17 mouse cellular contexts compared by ENCODE assay signal in genomic region chr9:56097584-56098298, GRCm38 (mm10). TPM values are rescaled to one million over a fixed set of nuclear protein-coding genes. Genes with fewer than 3 reads are reported as not detected.
DNase-seq lines count a peak whose midpoint lies in the region; ATAC-seq and TF ChIP-seq lines count a peak whose summit lies in the region.
"Had no signal": no experiment of that assay in that cellular context is flagged by ENCODE, and none has a peak within 500 bp of the region (broad histone marks: within the 10 kb centered on the region; RNA-seq: fewer than 3 reads in every experiment).

No protein-coding gene starts in this region.

- H3K4me3 ChIP-seq in CH12.LX (replicated peaks in 1 of 3; ENCODE audit: low read depth in 2 of 3, low read length in 2 of 3, poor library complexity in 1 of 3), result no peak overlapping the region
- no peak overlapping the region for H3K4me3 ChIP-seq in small intestine, adult 2 months (ENCODE audit: low read depth, low read length)
- no peak overlapping the region for H3K4me3 ChIP-seq in forebrain, embryonic 14.5 days (ENCODE audit: low read depth, low read length)
- H3K4me3 ChIP-seq: forebrain, embryonic 12.5 days; intestine, embryonic 15.5 days; layer of hippocampus, adult 2 months; midbrain, embryonic 10.5 days had no signal

- TF ChIP-seq RAD21 in CH12.LX (IDR thresholded peaks at IDR 0.05; ENCODE audit: low read depth, low read length), result no peak

- H3K9ac ChIP-seq in CH12.LX (ENCODE audit: insufficient read depth, low read depth), result no peak overlapping the region
- H3K9ac ChIP-seq in forebrain, embryonic 14.5 days (ENCODE audit: low read length), result no peak overlapping the region
- H3K9ac ChIP-seq: forebrain, embryonic 12.5 days; intestine, embryonic 15.5 days had no signal

- H3K9me3 ChIP-seq in CH12.LX (replicated peaks; ENCODE audit: low read length), result peaks cover 3% of the 10 kb centered on the region
- no peaks in the 10 kb centered on the region for H3K9me3 ChIP-seq in forebrain, embryonic 14.5 days (replicated peaks; ENCODE audit: control insufficient read depth, low read length)
- H3K9me3 ChIP-seq: forebrain, embryonic 12.5 days; G1E; intestine, embryonic 15.5 days; midbrain, embryonic 10.5 days had no signal

- DNase-seq in B cell, adult 2 months, result peak; percentile 47 to 54
- DNase-seq in CH12.LX (ENCODE audit: extremely low read depth), result peak; percentile 76
- peak; percentile 53 for DNase-seq in large intestine, adult 2 months (ENCODE audit: low read depth, low spot score)
- no peak for DNase-seq in thymus, postnatal 25 days
- DNase-seq in frontal cortex, postnatal 36 days (ENCODE audit: low spot score in 2 of 2), result no peak
- no peak for DNase-seq in forebrain, embryonic 14.5 days (ENCODE audit: low spot score)
- DNase-seq: cerebellum, adult 2 months; heart, postnatal 4 days; lung, adult 2 months; thymus, postnatal 36 days had no signal

- peak overlapping the region; percentile 6; the same call in 1 of the 2 replicates for H3K4me2 ChIP-seq in CH12.LX (ENCODE audit: insufficient read depth, low read depth, poor library complexity, severe bottlenecking)
- H3K4me2 ChIP-seq in forebrain, embryonic 14.5 days (ENCODE audit: low read length), result no peak overlapping the region
- H3K4me2 ChIP-seq: forebrain, embryonic 12.5 days; heart, embryonic 11.5 days; intestine, embryonic 15.5 days had no signal

- ATAC-seq in forebrain, embryonic 14.5 days, result no peak
- ATAC-seq: intestine, embryonic 15.5 days had no signal

- dilution Hi-C loops in CH12.LX (cut with MboI; ENCODE audit: extremely low pct_ligation_motif_present, extremely low pct_unique_long_range_greater_than_20kb, low sequenced_read_pairs), result no loop called here

- peaks cover 21 to 91% of the 10 kb centered on the region in 2 experiments for H3K4me1 ChIP-seq in CH12.LX (ENCODE audit: control insufficient read depth in 1 of 2, insufficient read depth in 2 of 2)
- H3K4me1 ChIP-seq in small intestine, adult 2 months (ENCODE audit: control insufficient read depth, insufficient read depth, insufficient read length, low read length), result peaks cover 5% of the 10 kb centered on the region; the same call in 1 of the 2 replicates
- H3K4me1 ChIP-seq in forebrain, embryonic 14.5 days (ENCODE audit: control insufficient read depth, insufficient read depth, low read length), result no peaks in the 10 kb centered on the region
- H3K4me1 ChIP-seq: forebrain, embryonic 12.5 days; intestine, embryonic 15.5 days; midbrain, embryonic 10.5 days had no signal

- 27% methylated on average over 4 of the region's 4 CpGs for WGBS in large intestine, adult 2 months
- WGBS in small intestine, adult 2 months, result 44% methylated on average over 4 of the region's 4 CpGs
- WGBS in forebrain, embryonic 14.5 days, result 88% methylated on average over 4 of the region's 4 CpGs

- H3K36me3 ChIP-seq in CH12.LX (replicated peaks in 1 of 2; ENCODE audit: control insufficient read depth in 1 of 2, insufficient read depth in 1 of 2, low read length in 1 of 2), result peaks cover 0 to 23% of the 10 kb centered on the region in 2 experiments
- no peaks in the 10 kb centered on the region for H3K36me3 ChIP-seq in small intestine, adult 2 months (ENCODE audit: control insufficient read depth, insufficient read depth, low read length)
- H3K36me3 ChIP-seq in forebrain, embryonic 14.5 days (ENCODE audit: control insufficient read depth, insufficient read depth, low read length), result no peaks in the 10 kb centered on the region
- H3K36me3 ChIP-seq: forebrain, embryonic 12.5 days; G1E; intestine, embryonic 15.5 days; midbrain, embryonic 10.5 days had no signal

- no peak for TF ChIP-seq CTCF in CH12.LX (conservative IDR thresholded peaks at IDR 0.05 in 1 of 2, IDR thresholded peaks at IDR 0.05 in 1 of 2; ENCODE audit: low read depth in 2 of 2, low read length in 2 of 2)
- TF ChIP-seq CTCF in small intestine, adult 2 months (IDR thresholded peaks at IDR 0.05; ENCODE audit: extremely low read depth, insufficient read length, insufficient replicate concordance, low read depth, low read length), result no peak

- no peak overlapping the region for H3K27ac ChIP-seq in CH12.LX (ENCODE audit: insufficient read depth, low read depth)
- peak overlapping the region; percentile 33; the same call in 1 of the 2 replicates for H3K27ac ChIP-seq in small intestine, adult 2 months (ENCODE audit: insufficient read depth, low read depth, low read length)
- H3K27ac ChIP-seq in forebrain, embryonic 14.5 days (ENCODE audit: low read depth, low read length), result no peak overlapping the region
- H3K27ac ChIP-seq: forebrain, embryonic 12.5 days; intestine, embryonic 15.5 days; layer of hippocampus, adult 2 months; midbrain, embryonic 10.5 days had no signal

- peak; percentile 80 for TF ChIP-seq EP300 in CH12.LX (IDR thresholded peaks at IDR 0.05; ENCODE audit: low read length)

- no peaks in the 10 kb centered on the region for H3K27me3 ChIP-seq in CH12.LX (replicated peaks)
- no peaks in the 10 kb centered on the region for H3K27me3 ChIP-seq in small intestine, adult 2 months (ENCODE audit: control insufficient read depth, insufficient read depth, low read length)
- no peaks in the 10 kb centered on the region for H3K27me3 ChIP-seq in forebrain, embryonic 14.5 days (replicated peaks; ENCODE audit: control insufficient read depth, insufficient read depth, low read length)
- H3K27me3 ChIP-seq: forebrain, embryonic 12.5 days; intestine, embryonic 15.5 days had no signal

- in situ Hi-C loops in CH12.LX (cut with MboI; ENCODE audit: low pct_ligation_motif_present, low pct_unique_long_range_greater_than_20kb, low sequenced_read_pairs), result no loop called here

- no peaks in the 10 kb centered on the region for H3K79me2 ChIP-seq in CH12.LX (replicated peaks; ENCODE audit: control insufficient read depth, extremely low read depth, insufficient read depth, poor library complexity, severe bottlenecking)

- TF ChIP-seq POLR2A in CH12.LX (IDR thresholded peaks at IDR 0.05; ENCODE audit: low read depth, low read length), result no peak
- TF ChIP-seq POLR2A in small intestine, adult 2 months (IDR thresholded peaks at IDR 0.05; ENCODE audit: low read depth, low read length), result no peak

TF ChIP-seq in CH12.LX, 34 proteins besides CTCF, POLR2A, EP300 and RAD21 (continues in another document):
- TF ChIP-seq ZKSCAN1 (IDR thresholded peaks at IDR 0.05; ENCODE audit: borderline replicate concordance, low read depth, low read length) (no peak), PAX5 (IDR thresholded peaks at IDR 0.05; ENCODE audit: low read length) (no peak), KAT2A (IDR thresholded peaks at IDR 0.05; ENCODE audit: insufficient replicate concordance, low read length) (0 out of 2 replicates have a peak, but pooled peaks have one; percentile 22), SMC3 (IDR thresholded peaks at IDR 0.05; ENCODE audit: low read depth, low read length) (no peak), UBTF (IDR thresholded peaks at IDR 0.05; ENCODE audit: low read depth, low read length) (no peak), MYC (IDR thresholded peaks at IDR 0.05; ENCODE audit: low read depth, low read length) (0 out of 2 replicates have a peak, but pooled peaks have one; percentile 18), TBP (conservative IDR thresholded peaks at IDR 0.05; ENCODE audit: low read depth, low read length) (no peak), POLR2AphosphoS2 (IDR thresholded peaks at IDR 0.05; ENCODE audit: low read depth, low read length) (no peak), MAFK (IDR thresholded peaks at IDR 0.05; ENCODE audit: insufficient replicate concordance, low read length) (peak; percentile 67; the same call in 1 of the 2 replicates), USF1 (IDR thresholded peaks at IDR 0.05; ENCODE audit: low read depth, low read length) (no peak), CHD2 (IDR thresholded peaks at IDR 0.05; ENCODE audit: low read length) (peak; percentile 35; the same call in 1 of the 2 replicates), JUND (conservative IDR thresholded peaks at IDR 0.05; ENCODE audit: low read depth, low read length) (peak; percentile 69), MXI1 (IDR thresholded peaks at IDR 0.05; ENCODE audit: low read depth, low read length) (peak; percentile 57; the same call in 1 of the 2 replicates), IRF4 (IDR thresholded peaks at IDR 0.05; ENCODE audit: low read depth, low read length) (peak; percentile 82), NELFE (IDR thresholded peaks at IDR 0.05; ENCODE audit: low read depth, low read length) (no peak), JUN (IDR thresholded peaks at IDR 0.05; ENCODE audit: insufficient read depth, low read depth, low read length) (peak; percentile 86), ZC3H11A (IDR thresholded peaks at IDR 0.05; ENCODE audit: low read depth, low read length) (no peak), USF2 (conservative IDR thresholded peaks at IDR 0.05; ENCODE audit: low read depth, low read length) (no peak), HCFC1 (IDR thresholded peaks at IDR 0.05; ENCODE audit: low read depth, low read length) (peak; percentile 24; the same call in 1 of the 2 replicates), BHLHE40 (IDR thresholded peaks at IDR 0.05; ENCODE audit: low read depth, low read length) (peak; percentile 73), CHD1 (IDR thresholded peaks at IDR 0.05; ENCODE audit: low read depth, low read length) (no peak), MAX (IDR thresholded peaks at IDR 0.05; ENCODE audit: low read length) (peak; percentile 62), NRF1 (IDR thresholded peaks at IDR 0.05; ENCODE audit: low read depth, low read length) (no peak), RCOR1 (conservative IDR thresholded peaks at IDR 0.05; ENCODE audit: low read depth, low read length) (peak; percentile 79), TCF12 (IDR thresholded peaks at IDR 0.05; ENCODE audit: low read depth, low read length) (peak; percentile 73), ZNF384 (IDR thresholded peaks at IDR 0.05; ENCODE audit: low read depth, low read length) (no peak), MAZ (IDR thresholded peaks at IDR 0.05; ENCODE audit: low read depth, low read length) (no peak)

RNA-seq across cellular contexts. Expression of gene Pstpip1, which starts 8.0 kb away (rescaled TPM):
- 8.1 and 9.3 TPM in 2 replicates for total RNA-seq in CH12.LX (2012; rRNA removed)
- 15.6 and 17.5 TPM in 2 replicates for total RNA-seq in CH12.LX (2014; rRNA removed)
- 32.0 and 38.2 TPM in 2 replicates for polyA plus RNA-seq in CH12.LX (2012; ENCODE audit: insufficient read length, low read depth)
- 6.2 and 8.4 TPM in 2 replicates for polyA plus RNA-seq in large intestine, adult 2 months (2012; rRNA removed)
- 6.0 and 7.5 TPM in 2 replicates for polyA plus RNA-seq in small intestine, adult 2 months (2012; rRNA removed)
- polyA plus RNA-seq in forebrain, embryonic 14.5 days (2014; fragmentation: Nextera tagmentation; extraction: Ambion mirVana), result 0.20 and 0.41 TPM in 2 replicates
- total RNA-seq: G1E had no signal

RNA-seq across cellular contexts. Expression of gene Rcn2, which starts 56.1 kb away (rescaled TPM):
- total RNA-seq in CH12.LX (2012; rRNA removed) (16.8 and 18.5 TPM in 2 replicates), CH12.LX (2014; rRNA removed) (56.6 and 66.4 TPM in 2 replicates)
- 28.6 and 30.8 TPM in 2 replicates for polyA plus RNA-seq in CH12.LX (2012; ENCODE audit: insufficient read length, low read depth)
- polyA plus RNA-seq in large intestine, adult 2 months (2012; rRNA removed), result 13.5 and 15.2 TPM in 2 replicates
- 34.2 and 38.4 TPM in 2 replicates for polyA plus RNA-seq in small intestine, adult 2 months (2012; rRNA removed)
- 327 and 330 TPM in 2 replicates for polyA plus RNA-seq in forebrain, embryonic 14.5 days (2014; fragmentation: Nextera tagmentation; extraction: Ambion mirVana)

Comparison
In these comparisons a context has a peak if more than half of its experiments do, and no peak if none do; other contexts are left out.
1. DNase-seq: peak in B cell, adult 2 months (2 of 2), CH12.LX (single experiment) and large intestine, adult 2 months (single experiment); none in thymus, postnatal 25 days (single experiment), frontal cortex, postnatal 36 days (0 of 2) and forebrain, embryonic 14.5 days (single experiment).